Mouse (Mus musculus) heart, embryonic 15.5 days (tissue): ENCODE results near the gene Cenpb. TPM values are rescaled to one million over a fixed set of nuclear protein-coding genes. Genes with fewer than 3 reads are reported as not detected.

Experiments
- ATAC-seq: fragments of 200-750 bp; cut with Nextera tagmentation; replicated peaks from 2 replicates; pipeline ENCODE4 v1.8.0; 2017; ENCODE audit warnings: low read depth, moderate TSS enrichment; ENCODE audit not compliant: insufficient number of reproducible peaks, insufficient read depth, low FRiP score
- H3K27ac ChIP-seq: fragments of 300-500 bp; sonication (generic); 2 replicates; pipeline ENCODE4 v1.5.1; 2015; ENCODE audit warnings: mild to moderate bottlenecking, inconsistent platforms
- H3K27me3 ChIP-seq: fragments of 300-500 bp; sonication (generic); 2 replicates; pipeline ENCODE4 v1.6.1; 2015; ENCODE audit warnings: inconsistent platforms
- H3K36me3 ChIP-seq: fragments of 300-500 bp; sonication (generic); 2 replicates; pipeline ENCODE4 v1.6.1; 2015; ENCODE audit warnings: mild to moderate bottlenecking, inconsistent platforms
- H3K4me1 ChIP-seq: fragments of 300-500 bp; sonication (generic); replicated peaks from 2 replicates; pipeline ENCODE4 v1.6.1; 2015; ENCODE audit warnings: inconsistent platforms
- H3K4me2 ChIP-seq: fragments of 300-500 bp; sonication (generic); 2 replicates; pipeline ENCODE4 v1.6.1; 2015; ENCODE audit warnings: inconsistent platforms, mild to moderate bottlenecking, moderate library complexity
- H3K4me3 ChIP-seq: fragments of 300-500 bp; sonication (generic); 2 replicates; pipeline ENCODE4 v1.5.1; 2015; ENCODE audit warnings: mild to moderate bottlenecking, inconsistent platforms
- H3K9ac ChIP-seq: fragments of 300-500 bp; sonication (generic); 2 replicates; pipeline ENCODE4 v1.6.1; 2015; ENCODE audit warnings: mild to moderate bottlenecking, inconsistent platforms
- H3K9me3 ChIP-seq: fragments of 300-500 bp; sonication (generic); replicated peaks from 2 replicates; pipeline ENCODE4 v1.6.1; 2016; ENCODE audit warnings: inconsistent platforms
- WGBS: fragments of 180-500 bp; shearing (Covaris S2); methylation state at CpG from one replicate; pipeline ENCODE4 v1.1.7; 2015; ENCODE audit warnings: mixed read lengths; 5-methylcytosine and 5-hydroxymethylcytosine counted together
- polyA plus RNA-seq: library from polyadenylated mRNA; unstranded; fragments of >200 nt; fragmentation: Nextera tagmentation; extraction: Ambion mirVana; gene quantifications from 2 replicates; pipeline ENCODE4 v1.2.1, GENCODE M21; 2015

Gene Cenpb
- polyA plus RNA-seq, 1 experiment from 2014 or later = 7.5 TPM

- Histone ChIP-seq H3K36me3 (peaks cover 17% of the 10 kb centered on the region; the same call in 1 of the 2 replicates), H3K9ac (peak overlapping the region; percentile 70), H3K9me3 (no peaks in the 10 kb centered on the region), H3K4me1 (peaks cover 36% of the 10 kb centered on the region), H3K4me2 (peak overlapping the region; percentile 67), H3K4me3 (peak overlapping the region; percentile 64), H3K27me3 (no peaks in the 10 kb centered on the region), H3K27ac (peak overlapping the region; percentile 94)
- under 1% methylated on average over 50 of the region's 50 CpGs for WGBS
- peak; percentile 97 for ATAC-seq
Observed at GRCm38 (mm10) chr2:131209969-131210792, 30.3 kb upstream of the Cenpb start.

GRCm38 (mm10) chr2:131209125-131209795 is 29.4 kb upstream of the Cenpb start:
- Histone ChIP-seq H3K9ac (peak overlapping the region; percentile 70; the same call in 1 of the 2 replicates), H3K27ac (peak overlapping the region; percentile 94), H3K36me3 (peaks cover 11% of the 10 kb centered on the region; the same call in 1 of the 2 replicates), H3K4me3 (peak overlapping the region; percentile 64), H3K27me3 (no peaks in the 10 kb centered on the region), H3K4me2 (peak overlapping the region; percentile 67), H3K4me1 (peaks cover 45% of the 10 kb centered on the region), H3K9me3 (no peaks in the 10 kb centered on the region)
- WGBS = 71% methylated on average over 4 of the region's 4 CpGs
- no peak for ATAC-seq

GRCm38 (mm10) chr2:131208356-131208755 is 28.5 kb upstream of the Cenpb start:
- H3K27me3 ChIP-seq = no peaks in the 10 kb centered on the region
- no peaks in the 10 kb centered on the region for H3K9me3 ChIP-seq
- H3K36me3 ChIP-seq = peaks cover 5% of the 10 kb centered on the region; the same call in 1 of the 2 replicates
- peaks cover 42% of the 10 kb centered on the region for H3K4me1 ChIP-seq
- ATAC-seq = no peak
- H3K27ac ChIP-seq = no peak overlapping the region
- WGBS = 90% methylated on average over 2 of the region's 2 CpGs
- H3K9ac ChIP-seq = no peak overlapping the region
- no peak overlapping the region for H3K4me2 ChIP-seq
- no peak overlapping the region for H3K4me3 ChIP-seq

- Histone ChIP-seq H3K36me3 (no peaks in the 10 kb centered on the region), H3K27me3 (no peaks in the 10 kb centered on the region), H3K9ac (no peak within 1 kb of the TSS), H3K4me1 (peaks cover 28% of the 10 kb centered on the region), H3K27ac (no peak within 1 kb of the TSS), H3K4me3 (no peak within 1 kb of the TSS), H3K9me3 (no peaks in the 10 kb centered on the region), H3K4me2 (no peak within 1 kb of the TSS)
- no peak for ATAC-seq
- 68% methylated on average over 4 of the region's 4 CpGs for WGBS
Observed at GRCm38 (mm10) chr2:131206778-131207177, 26.9 kb upstream of the Cenpb start, which contains the start of gene Ap5s1. Gene Ap5s1 (plus strand): TSS chr2:131207078.

- H3K27me3 ChIP-seq = no peaks in the 10 kb centered on the region
- H3K9ac ChIP-seq = no peak overlapping the region
- H3K27ac ChIP-seq = no peak overlapping the region
- peaks cover 22% of the 10 kb centered on the region for H3K4me1 ChIP-seq
- no peak overlapping the region for H3K4me2 ChIP-seq
- WGBS = 64% methylated on average over 8 of the region's 8 CpGs
- no peaks in the 10 kb centered on the region for H3K36me3 ChIP-seq
- ATAC-seq = no peak
- H3K9me3 ChIP-seq = no peaks in the 10 kb centered on the region
- no peak overlapping the region for H3K4me3 ChIP-seq
Observed at GRCm38 (mm10) chr2:131205521-131206182, 25.8 kb upstream of the Cenpb start.

GRCm38 (mm10) chr2:131204410-131204981 is 24.6 kb upstream of the Cenpb start:
- Histone ChIP-seq H3K36me3 (no peaks in the 10 kb centered on the region), H3K4me1 (peaks cover 18% of the 10 kb centered on the region), H3K27me3 (no peaks in the 10 kb centered on the region), H3K9ac (no peak overlapping the region), H3K4me2 (peak overlapping the region; percentile 31), H3K9me3 (no peaks in the 10 kb centered on the region), H3K27ac (peak overlapping the region; percentile 71), H3K4me3 (no peak overlapping the region; the same call in 1 of the 2 replicates)
- peak; percentile 84 for ATAC-seq
- WGBS = 27% methylated on average over 7 of the region's 7 CpGs

GRCm38 (mm10) chr2:131203816-131204409 is 24.0 kb upstream of the Cenpb start:
- 82% methylated on average over 6 of the region's 6 CpGs for WGBS
- H3K27ac ChIP-seq = peak overlapping the region; percentile 71
- H3K4me3 ChIP-seq = no peak overlapping the region
- no peaks in the 10 kb centered on the region for H3K27me3 ChIP-seq
- no peaks in the 10 kb centered on the region for H3K9me3 ChIP-seq
- ATAC-seq = no peak
- peaks cover 13% of the 10 kb centered on the region for H3K4me1 ChIP-seq
- no peak overlapping the region for H3K4me2 ChIP-seq
- no peak overlapping the region for H3K9ac ChIP-seq
- H3K36me3 ChIP-seq = no peaks in the 10 kb centered on the region

GRCm38 (mm10) chr2:131201262-131201661 is 21.4 kb upstream of the Cenpb start:
- H3K9ac ChIP-seq = no peak overlapping the region
- H3K27me3 ChIP-seq = no peaks in the 10 kb centered on the region
- H3K27ac ChIP-seq = no peak overlapping the region
- no peak overlapping the region for H3K4me2 ChIP-seq
- no peaks in the 10 kb centered on the region for H3K9me3 ChIP-seq
- peaks cover 13% of the 10 kb centered on the region for H3K4me1 ChIP-seq
- peaks cover 16% of the 10 kb centered on the region; the same call in 1 of the 2 replicates for H3K36me3 ChIP-seq
- 84% methylated on average over 3 of the region's 3 CpGs for WGBS
- no peak for ATAC-seq
- no peak overlapping the region for H3K4me3 ChIP-seq

GRCm38 (mm10) chr2:131200710-131201109 is 20.8 kb upstream of the Cenpb start:
- Histone ChIP-seq H3K9me3 (no peaks in the 10 kb centered on the region), H3K27ac (no peak overlapping the region), H3K27me3 (no peaks in the 10 kb centered on the region), H3K4me1 (peaks cover 13% of the 10 kb centered on the region), H3K4me2 (no peak overlapping the region), H3K36me3 (peaks cover 16% of the 10 kb centered on the region; the same call in 1 of the 2 replicates), H3K4me3 (no peak overlapping the region), H3K9ac (no peak overlapping the region)
- no peak for ATAC-seq
- 71% methylated on average over 2 of the region's 2 CpGs for WGBS

- peaks cover 48% of the 10 kb centered on the region for H3K36me3 ChIP-seq
- no peaks in the 10 kb centered on the region for H3K9me3 ChIP-seq
- ATAC-seq = no peak
- WGBS = 90% methylated on average over 16 of the region's 16 CpGs
- no peaks in the 10 kb centered on the region for H3K4me1 ChIP-seq
- H3K27me3 ChIP-seq = no peaks in the 10 kb centered on the region
- H3K4me2 ChIP-seq = no peak overlapping the region
- no peak overlapping the region for H3K27ac ChIP-seq
- no peak overlapping the region for H3K9ac ChIP-seq
- H3K4me3 ChIP-seq = no peak overlapping the region
Observed at GRCm38 (mm10) chr2:131196606-131197316, 16.9 kb upstream of the Cenpb start.
